Mouse (Mus musculus) ES-Bruce4 (cell line): ENCODE measurements around the gene Tgfb1i1.

ENCODE experiments used
- CTCF ChIP-seq: IDR thresholded peaks from one replicate; pipeline ENCODE4 v1.8.1; 2011; ENCODE audit warnings: low read depth, low read length
- POLR2A ChIP-seq: IDR thresholded peaks from one replicate; pipeline ENCODE4 v1.8.1; 2011; ENCODE audit warnings: low read length; ENCODE audit not compliant: insufficient read depth

GRCm38 (mm10) chr7:128297291-128297616, 50.6 kb downstream of the Tgfb1i1 start:
- no peak for TF ChIP-seq CTCF
- TF ChIP-seq POLR2A = no peak
